ENCODE assay signal across 9 mouse cellular contexts in genomic region chr15:36708471-36708870, GRCm38 (mm10).
DNase-seq lines count a peak whose midpoint lies in the region; ATAC-seq and TF ChIP-seq lines count a peak whose summit lies in the region.
"Had no signal": no experiment of that assay in that cellular context is flagged by ENCODE, and none has a peak within 500 bp of the region (broad histone marks: within the 10 kb centered on the region; RNA-seq: fewer than 3 reads in every experiment).

No protein-coding gene starts in this region.

- H3K9me3 ChIP-seq in MEL (replicated peaks; ENCODE audit: insufficient read depth, low read length), result no peaks in the 10 kb centered on the region
- no peaks in the 10 kb centered on the region for H3K9me3 ChIP-seq in forebrain, embryonic 16.5 days (ENCODE audit: control insufficient read depth, low read length)
- no peaks in the 10 kb centered on the region for H3K9me3 ChIP-seq in hindbrain, embryonic 13.5 days
- H3K9me3 ChIP-seq: heart, embryonic 15.5 days had no signal

- H3K27me3 ChIP-seq in MEL (ENCODE audit: control insufficient read depth in 1 of 2, insufficient read depth in 2 of 2, low read length in 2 of 2), result no peaks in the 10 kb centered on the region
- no peaks in the 10 kb centered on the region for H3K27me3 ChIP-seq in forebrain, embryonic 16.5 days (replicated peaks; ENCODE audit: control insufficient read depth, insufficient read depth, low read length)
- no peaks in the 10 kb centered on the region for H3K27me3 ChIP-seq in hindbrain, embryonic 13.5 days
- H3K27me3 ChIP-seq: heart, embryonic 15.5 days had no signal

- H3K4me1 ChIP-seq in MEL (ENCODE audit: control insufficient read depth in 1 of 2, insufficient read depth in 2 of 2, low read length in 2 of 2), result peaks cover 7 to 11% of the 10 kb centered on the region in 2 experiments; a peak in 3 of 4 replicates
- no peaks in the 10 kb centered on the region for H3K4me1 ChIP-seq in forebrain, embryonic 16.5 days (replicated peaks; ENCODE audit: control insufficient read depth, insufficient read depth, low read length)
- no peaks in the 10 kb centered on the region for H3K4me1 ChIP-seq in hindbrain, embryonic 13.5 days (replicated peaks)
- H3K4me1 ChIP-seq: heart, embryonic 15.5 days had no signal

- DNase-seq in MEL (ENCODE audit: low read depth, low spot score), result peak; percentile 92
- peak; percentile 84 for DNase-seq in c-Kit-positive CD71-positive TER-119-positive erythroid progenitor cells, embryonic 14.5 days (ENCODE audit: low spot score)
- DNase-seq in layer of hippocampus, adult 9-11 months, result peak; percentile 64
- peak; percentile 81 for DNase-seq in lung, postnatal 25 days (ENCODE audit: low spot score)
- DNase-seq in right cerebral cortex, postnatal 10 days (ENCODE audit: low spot score in 2 of 2), result peak; percentile 62 to 80
- DNase-seq in urinary bladder, postnatal 36 days (ENCODE audit: low spot score in 2 of 2), result peak; percentile 60 to 78

- TF ChIP-seq EP300 in MEL (IDR thresholded peaks at IDR 0.05; ENCODE audit: low read depth in 1 of 2, low read length in 2 of 2), result no peak

- H3K79me2 ChIP-seq in MEL (ENCODE audit: control insufficient read depth, insufficient read depth, low read length, poor library complexity), result no peaks in the 10 kb centered on the region

- no peak overlapping the region for H3K4me3 ChIP-seq in MEL (ENCODE audit: control insufficient read depth in 1 of 2, insufficient read depth in 1 of 2, low read depth in 2 of 2, low read length in 2 of 2)
- H3K4me3 ChIP-seq in forebrain, embryonic 16.5 days (replicated peaks; ENCODE audit: low read length), result no peak overlapping the region
- H3K4me3 ChIP-seq in hindbrain, embryonic 13.5 days, result no peak overlapping the region
- H3K4me3 ChIP-seq: heart, embryonic 15.5 days had no signal

- TF ChIP-seq RAD21 in MEL (IDR thresholded peaks at IDR 0.05; ENCODE audit: low read depth, low read length), result no peak; the same call in none of the 2 replicates

- no peak for TF ChIP-seq POLR2A in MEL (IDR thresholded peaks at IDR 0.05; ENCODE audit: control insufficient read depth in 1 of 2, insufficient read depth in 1 of 2, low read depth in 1 of 2, low read length in 2 of 2, poor library complexity in 1 of 2)

- H3K4me2 ChIP-seq in forebrain, embryonic 16.5 days (ENCODE audit: low read length), result no peak overlapping the region
- no peak overlapping the region for H3K4me2 ChIP-seq in hindbrain, embryonic 13.5 days
- H3K4me2 ChIP-seq: heart, embryonic 15.5 days had no signal

- TF ChIP-seq CTCF in MEL (IDR thresholded peaks at IDR 0.05 in 2 of 3, conservative IDR thresholded peaks at IDR 0.05 in 1 of 3; ENCODE audit: control insufficient read depth in 1 of 3, insufficient read depth in 1 of 3, low read depth in 2 of 3, low read length in 3 of 3, poor library complexity in 1 of 3, severe bottlenecking in 1 of 3), result peak; percentile 99 to 100 (median 100); a peak in 5 of 6 replicates

- H3K27ac ChIP-seq in MEL (ENCODE audit: control insufficient read depth, low read depth, low read length), result no peak overlapping the region
- no peak overlapping the region for H3K27ac ChIP-seq in forebrain, embryonic 16.5 days (ENCODE audit: low read length)
- no peak overlapping the region for H3K27ac ChIP-seq in hindbrain, embryonic 13.5 days
- H3K27ac ChIP-seq: heart, embryonic 15.5 days had no signal

- no peak overlapping the region for H3K9ac ChIP-seq in MEL (ENCODE audit: control insufficient read depth, low read depth, low read length, poor library complexity, severe bottlenecking)
- no peak overlapping the region for H3K9ac ChIP-seq in forebrain, embryonic 16.5 days (replicated peaks; ENCODE audit: low read depth, low read length)
- no peak overlapping the region for H3K9ac ChIP-seq in hindbrain, embryonic 13.5 days
- H3K9ac ChIP-seq: heart, embryonic 15.5 days had no signal

- WGBS in forebrain, embryonic 16.5 days, result 13% methylated on average over 3 of the region's 3 CpGs
- 11% methylated on average over 3 of the region's 3 CpGs for WGBS in hindbrain, embryonic 13.5 days

- H3K36me3 ChIP-seq in MEL (ENCODE audit: control insufficient read depth in 1 of 2, insufficient read depth in 2 of 2, low read length in 2 of 2), result peaks cover 0 to 15% of the 10 kb centered on the region in 2 experiments; a peak in 2 of 4 replicates
- no peaks in the 10 kb centered on the region for H3K36me3 ChIP-seq in forebrain, embryonic 16.5 days (ENCODE audit: control insufficient read depth, insufficient read depth)
- H3K36me3 ChIP-seq in hindbrain, embryonic 13.5 days, result no peaks in the 10 kb centered on the region
- H3K36me3 ChIP-seq: heart, embryonic 15.5 days had no signal

- ATAC-seq in forebrain, embryonic 16.5 days, result peak; percentile 55; the same call in 1 of the 2 replicates
- peak; percentile 30; the same call in 1 of the 2 replicates for ATAC-seq in hindbrain, embryonic 13.5 days (ENCODE audit: low FRiP score)

TF ChIP-seq in MEL, 35 proteins besides CTCF, POLR2A, EP300 and RAD21:
- TF ChIP-seq ZNF384 (IDR thresholded peaks at IDR 0.05; ENCODE audit: low read depth, low read length), result peak; percentile 86
- TF ChIP-seq GATA1 (IDR thresholded peaks at IDR 0.05; ENCODE audit: low read depth, low read length), result no peak
- 0 out of 2 replicates have a peak, but pooled peaks have one; percentile 52 for TF ChIP-seq MXI1 (IDR thresholded peaks at IDR 0.05; ENCODE audit: low read depth, low read length)
- TF ChIP-seq ZMIZ1 (IDR thresholded peaks at IDR 0.05; ENCODE audit: low read depth, low read length), result no peak
- TF ChIP-seq TCF12 (IDR thresholded peaks at IDR 0.05; ENCODE audit: low read depth, low read length), result peak; percentile 25; the same call in 1 of the 2 replicates
- TF ChIP-seq SMC3 (IDR thresholded peaks at IDR 0.05; ENCODE audit: low read depth, low read length), result peak; percentile 96
- TF ChIP-seq MAZ (IDR thresholded peaks at IDR 0.05; ENCODE audit: low read depth, low read length), result no peak
- peak; percentile 52; the same call in 1 of the 2 replicates for TF ChIP-seq HCFC1 (IDR thresholded peaks at IDR 0.05; ENCODE audit: low read depth, low read length)
- TF ChIP-seq ZC3H11A (IDR thresholded peaks at IDR 0.05; ENCODE audit: low read depth, low read length), result peak; percentile 94
- no peak for TF ChIP-seq CHD2 (IDR thresholded peaks at IDR 0.05; ENCODE audit: low read length)
- TF ChIP-seq ELF1 (IDR thresholded peaks at IDR 0.05; ENCODE audit: low read depth, low read length), result 0 out of 2 replicates have a peak, but pooled peaks have one; percentile 7
- TF ChIP-seq RCOR1 (IDR thresholded peaks at IDR 0.05; ENCODE audit: low read depth, low read length), result no peak
- 0 out of 2 replicates have a peak, but pooled peaks have one; percentile 22 for TF ChIP-seq ZKSCAN1 (IDR thresholded peaks at IDR 0.05; ENCODE audit: low read depth, low read length)
- TF ChIP-seq USF1 (IDR thresholded peaks at IDR 0.05; ENCODE audit: low read depth, low read length), result 0 out of 2 replicates have a peak, but pooled peaks have one; percentile 13
- TF ChIP-seq MEF2A (IDR thresholded peaks at IDR 0.05; ENCODE audit: extremely low read depth, insufficient replicate concordance, low read depth, low read length, poor library complexity, severe bottlenecking), result no peak
- TF ChIP-seq BHLHE40 (IDR thresholded peaks at IDR 0.05; ENCODE audit: borderline replicate concordance, low read depth, low read length), result peak; percentile 57; the same call in 1 of the 2 replicates
- no peak for TF ChIP-seq TBP (IDR thresholded peaks at IDR 0.05; ENCODE audit: low read depth, low read length)
- no peak for TF ChIP-seq NRF1 (IDR thresholded peaks at IDR 0.05; ENCODE audit: insufficient read depth, low read depth, low read length, poor library complexity, severe bottlenecking)
- TF ChIP-seq MYC (IDR thresholded peaks at IDR 0.05; ENCODE audit: low read depth, low read length), result 0 out of 2 replicates have a peak, but pooled peaks have one; percentile 34
- TF ChIP-seq POLR2AphosphoS5 (IDR thresholded peaks at IDR 0.05; ENCODE audit: borderline replicate concordance, low read depth, low read length), result no peak
- no peak for TF ChIP-seq ETS1 (IDR thresholded peaks at IDR 0.05; ENCODE audit: low read depth, low read length)
- peak; percentile 64 for TF ChIP-seq SIN3A (IDR thresholded peaks at IDR 0.05; ENCODE audit: low read length)
- TF ChIP-seq CHD1 (IDR thresholded peaks at IDR 0.05; ENCODE audit: low read depth, low read length), result no peak
